Mouse (Mus musculus) limb, embryonic 13.5 days (tissue): ENCODE results near the gene Cdx2. TPM values are rescaled to one million over a fixed set of nuclear protein-coding genes. Genes with fewer than 3 reads are reported as not detected.
A peak's percentile ranks its signal among the peaks of the same experiment; 100 is the strongest.

Experiments
- ATAC-seq: fragments of 200-750 bp; cut with Nextera tagmentation; 2 replicates; pipeline ENCODE4 v1.8.0; 2017; ENCODE audit warnings: low read depth, moderate number of reproducible peaks, moderate TSS enrichment; ENCODE audit not compliant: low FRiP score
- H3K27ac ChIP-seq: fragments of 300-500 bp; sonication (generic); 2 replicates; pipeline ENCODE4 v1.5.1; 2015; ENCODE audit warnings: inconsistent platforms, mild to moderate bottlenecking, moderate library complexity
- H3K27me3 ChIP-seq: fragments of 300-500 bp; sonication (generic); 2 replicates; pipeline ENCODE4 v1.6.1; 2015; ENCODE audit warnings: mild to moderate bottlenecking, inconsistent platforms
- H3K36me3 ChIP-seq: fragments of 300-500 bp; sonication (generic); 2 replicates; pipeline ENCODE4 v1.6.1; 2015; ENCODE audit warnings: inconsistent platforms, mild to moderate bottlenecking, moderate library complexity
- H3K4me1 ChIP-seq: fragments of 300-500 bp; sonication (generic); 2 replicates; pipeline ENCODE4 v1.6.1; 2015; ENCODE audit warnings: inconsistent platforms
- H3K4me2 ChIP-seq: fragments of 300-500 bp; sonication (generic); replicated peaks from 2 replicates; pipeline ENCODE4 v1.6.1; 2015; ENCODE audit warnings: inconsistent platforms, mild to moderate bottlenecking, moderate library complexity
- H3K4me3 ChIP-seq: fragments of 300-500 bp; sonication (generic); 2 replicates; pipeline ENCODE4 v1.5.1; 2015; ENCODE audit warnings: moderate library complexity, mild to moderate bottlenecking, inconsistent platforms
- H3K9ac ChIP-seq: fragments of 300-500 bp; sonication (generic); 2 replicates; pipeline ENCODE4 v1.6.1; 2015; ENCODE audit warnings: mild to moderate bottlenecking, inconsistent platforms
- H3K9me3 ChIP-seq: fragments of 300-500 bp; sonication (generic); 2 replicates; pipeline ENCODE4 v1.6.1; 2016; ENCODE audit warnings: inconsistent platforms
- WGBS: fragments of 180-500 bp; shearing (Covaris S2); methylation state at CpG from one replicate; pipeline ENCODE4 v1.1.7; 2015; 5-methylcytosine and 5-hydroxymethylcytosine counted together
- polyA plus RNA-seq: library from polyadenylated mRNA; unstranded; fragments of >200 nt; fragmentation: Nextera tagmentation; extraction: Ambion mirVana; gene quantifications from 2 replicates; pipeline ENCODE4 v1.2.1, GENCODE M21; 2015

The Cdx2 gene
- polyA plus RNA-seq, 1 experiment from 2014 or later, result 0.06 TPM

DNA sequence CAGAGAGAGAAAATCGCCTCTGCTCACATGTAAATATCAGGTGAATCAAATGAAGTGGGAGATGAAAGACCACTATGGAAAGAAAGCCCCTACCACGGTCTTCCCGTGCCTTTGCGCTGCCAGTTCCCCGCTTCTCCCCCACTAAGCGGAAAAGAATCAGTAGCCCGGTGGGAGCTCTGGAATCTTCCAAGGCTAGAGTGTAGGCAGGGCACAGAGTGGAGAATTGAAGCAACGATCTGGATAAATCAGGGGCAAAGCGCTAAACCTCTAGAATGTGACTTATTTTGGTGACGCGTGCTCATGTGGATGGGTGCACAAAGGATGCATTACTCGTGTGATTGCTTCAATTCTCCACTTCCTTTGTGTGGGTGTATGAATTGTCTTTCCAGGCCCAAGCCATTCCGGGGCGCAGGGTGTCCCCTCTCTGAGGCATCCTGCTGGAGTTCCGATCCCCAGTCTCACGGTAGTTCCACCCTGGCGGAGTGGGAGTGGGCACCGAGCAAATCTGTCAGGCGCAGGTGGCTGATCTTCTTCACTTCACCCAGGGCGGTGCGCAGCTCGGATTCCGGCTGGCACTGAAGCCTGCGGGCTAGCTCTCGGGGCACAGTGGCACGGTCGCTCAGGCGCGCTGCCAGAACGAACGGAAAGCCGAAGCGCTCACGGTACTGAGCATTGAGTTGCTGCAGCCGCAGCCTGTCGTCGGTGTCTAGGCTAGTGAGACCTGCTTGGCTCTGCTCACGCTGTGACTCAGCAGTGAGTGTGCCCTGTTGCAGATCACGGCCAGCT is 7.8 kb upstream of the Cdx2 start:
- H3K4me3 ChIP-seq, result peak overlapping the region; percentile 7; the same call in 1 of the 2 replicates
- peaks cover 7% of the 10 kb centered on the region for H3K4me1 ChIP-seq
- under 1% methylated on average over 39 of the region's 39 CpGs for WGBS
- no peaks in the 10 kb centered on the region for H3K9me3 ChIP-seq
- ATAC-seq, result no peak
- H3K36me3 ChIP-seq, result no peaks in the 10 kb centered on the region
- no peak overlapping the region for H3K9ac ChIP-seq
- H3K27ac ChIP-seq, result no peak overlapping the region
- H3K4me2 ChIP-seq, result no peak overlapping the region
- H3K27me3 ChIP-seq, result peaks cover 98% of the 10 kb centered on the region

- no peak overlapping the region for H3K27ac ChIP-seq
- ATAC-seq, result no peak
- peaks cover 7% of the 10 kb centered on the region for H3K4me1 ChIP-seq
- no peaks in the 10 kb centered on the region for H3K9me3 ChIP-seq
- no peaks in the 10 kb centered on the region for H3K36me3 ChIP-seq
- WGBS, result 1% methylated on average over 27 of the region's 27 CpGs
- H3K4me3 ChIP-seq, result no peak overlapping the region
- no peak overlapping the region for H3K4me2 ChIP-seq
- H3K27me3 ChIP-seq, result peaks cover 99% of the 10 kb centered on the region
- H3K9ac ChIP-seq, result no peak overlapping the region
Measured at GRCm38 (mm10) chr5:147312830-147313685, 6.0 kb upstream of the Cdx2 start.

DNA sequence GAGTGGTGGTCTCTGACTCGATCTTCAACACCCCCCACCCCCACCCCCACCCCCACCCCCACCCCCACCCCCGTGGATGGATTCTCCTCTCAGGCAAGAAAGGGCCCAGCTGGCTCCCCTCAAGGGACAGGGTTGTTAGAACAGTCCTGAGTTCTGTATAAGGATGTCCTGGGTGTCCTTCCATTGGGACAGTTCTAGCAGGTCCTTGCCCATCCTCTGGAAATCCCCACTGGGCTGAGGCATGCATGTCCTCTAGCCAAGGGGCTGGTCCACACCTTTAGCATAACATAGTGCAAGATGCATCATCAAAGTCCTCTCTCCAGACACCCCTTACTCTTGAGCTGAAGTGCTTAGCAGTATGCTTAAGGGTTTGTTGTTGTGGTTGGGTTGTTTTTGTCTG is 2.7 kb upstream of the Cdx2 start:
- ATAC-seq, result no peak
- H3K4me3 ChIP-seq, result no peak overlapping the region
- no peaks in the 10 kb centered on the region for H3K9me3 ChIP-seq
- no peaks in the 10 kb centered on the region for H3K36me3 ChIP-seq
- 0% methylated on average over 1 of the region's 2 CpGs for WGBS
- H3K9ac ChIP-seq, result no peak overlapping the region
- H3K4me2 ChIP-seq, result no peak overlapping the region
- no peak overlapping the region for H3K27ac ChIP-seq
- H3K27me3 ChIP-seq, result peaks cover 99% of the 10 kb centered on the region
- H3K4me1 ChIP-seq, result peaks cover 25% of the 10 kb centered on the region

GRCm38 (mm10) chr5:147308451-147308850 is 1.4 kb upstream of the Cdx2 start:
- peaks cover 99% of the 10 kb centered on the region for H3K27me3 ChIP-seq
- no peaks in the 10 kb centered on the region for H3K36me3 ChIP-seq
- peaks cover 31% of the 10 kb centered on the region for H3K4me1 ChIP-seq
- no peak overlapping the region for H3K4me3 ChIP-seq
- H3K4me2 ChIP-seq, result no peak overlapping the region
- H3K9ac ChIP-seq, result no peak overlapping the region
- ATAC-seq, result no peak
- no peak overlapping the region for H3K27ac ChIP-seq
- H3K9me3 ChIP-seq, result no peaks in the 10 kb centered on the region
- WGBS, result 9% methylated on average over 9 of the region's 9 CpGs

DNA sequence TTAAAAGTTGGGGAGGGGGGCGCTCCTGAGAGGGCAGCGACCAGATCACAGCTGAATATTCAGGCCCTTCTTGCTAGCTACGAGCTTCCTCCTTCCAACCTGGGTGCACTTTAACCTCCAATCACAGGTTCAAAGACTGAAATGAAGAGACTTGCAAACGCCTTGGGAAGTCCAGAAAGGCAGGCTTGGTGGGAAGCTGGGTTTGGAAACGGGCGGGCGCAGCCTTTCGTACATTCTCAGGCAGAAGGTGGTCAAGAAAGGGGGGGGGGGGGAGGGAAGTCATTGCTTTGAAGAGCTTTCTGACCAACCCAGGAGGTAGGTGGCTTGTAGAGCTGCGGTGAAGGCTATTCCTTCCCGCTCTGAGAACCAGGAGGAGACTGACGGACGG is 322 bp upstream of the Cdx2 start:
- no peak overlapping the region for H3K27ac ChIP-seq
- no peak overlapping the region for H3K4me2 ChIP-seq
- H3K4me1 ChIP-seq, result peaks cover 31% of the 10 kb centered on the region
- WGBS, result under 1% methylated on average over 12 of the region's 12 CpGs
- peaks cover 100% of the 10 kb centered on the region for H3K27me3 ChIP-seq
- no peak overlapping the region for H3K9ac ChIP-seq
- H3K9me3 ChIP-seq, result no peaks in the 10 kb centered on the region
- ATAC-seq, result no peak
- H3K36me3 ChIP-seq, result no peaks in the 10 kb centered on the region
- H3K4me3 ChIP-seq, result no peak overlapping the region

GRCm38 (mm10) chr5:147305856-147306637 is 1.0 kb downstream of the Cdx2 start:
- no peak overlapping the region for H3K9ac ChIP-seq
- WGBS, result under 1% methylated on average over 52 of the region's 58 CpGs
- peak overlapping the region; percentile 30 for H3K4me3 ChIP-seq
- no peak for ATAC-seq
- peaks cover 31% of the 10 kb centered on the region for H3K4me1 ChIP-seq
- H3K27ac ChIP-seq, result no peak overlapping the region
- peaks cover 100% of the 10 kb centered on the region for H3K27me3 ChIP-seq
- peak overlapping the region; percentile 52 for H3K4me2 ChIP-seq
- no peaks in the 10 kb centered on the region for H3K9me3 ChIP-seq
- H3K36me3 ChIP-seq, result no peaks in the 10 kb centered on the region

- H3K9me3 ChIP-seq, result no peaks in the 10 kb centered on the region
- no peaks in the 10 kb centered on the region for H3K36me3 ChIP-seq
- ATAC-seq, result no peak
- H3K4me2 ChIP-seq, result peak overlapping the region; percentile 16; the same call in 1 of the 2 replicates
- peak overlapping the region; percentile 11; the same call in 1 of the 2 replicates for H3K4me3 ChIP-seq
- H3K27ac ChIP-seq, result no peak overlapping the region
- 0% methylated on average over 16 of the region's 16 CpGs for WGBS
- H3K9ac ChIP-seq, result no peak overlapping the region
- peaks cover 100% of the 10 kb centered on the region for H3K27me3 ChIP-seq
- peaks cover 31% of the 10 kb centered on the region for H3K4me1 ChIP-seq
Measured at GRCm38 (mm10) chr5:147305166-147305565, 1.9 kb downstream of the Cdx2 start.

DNA sequence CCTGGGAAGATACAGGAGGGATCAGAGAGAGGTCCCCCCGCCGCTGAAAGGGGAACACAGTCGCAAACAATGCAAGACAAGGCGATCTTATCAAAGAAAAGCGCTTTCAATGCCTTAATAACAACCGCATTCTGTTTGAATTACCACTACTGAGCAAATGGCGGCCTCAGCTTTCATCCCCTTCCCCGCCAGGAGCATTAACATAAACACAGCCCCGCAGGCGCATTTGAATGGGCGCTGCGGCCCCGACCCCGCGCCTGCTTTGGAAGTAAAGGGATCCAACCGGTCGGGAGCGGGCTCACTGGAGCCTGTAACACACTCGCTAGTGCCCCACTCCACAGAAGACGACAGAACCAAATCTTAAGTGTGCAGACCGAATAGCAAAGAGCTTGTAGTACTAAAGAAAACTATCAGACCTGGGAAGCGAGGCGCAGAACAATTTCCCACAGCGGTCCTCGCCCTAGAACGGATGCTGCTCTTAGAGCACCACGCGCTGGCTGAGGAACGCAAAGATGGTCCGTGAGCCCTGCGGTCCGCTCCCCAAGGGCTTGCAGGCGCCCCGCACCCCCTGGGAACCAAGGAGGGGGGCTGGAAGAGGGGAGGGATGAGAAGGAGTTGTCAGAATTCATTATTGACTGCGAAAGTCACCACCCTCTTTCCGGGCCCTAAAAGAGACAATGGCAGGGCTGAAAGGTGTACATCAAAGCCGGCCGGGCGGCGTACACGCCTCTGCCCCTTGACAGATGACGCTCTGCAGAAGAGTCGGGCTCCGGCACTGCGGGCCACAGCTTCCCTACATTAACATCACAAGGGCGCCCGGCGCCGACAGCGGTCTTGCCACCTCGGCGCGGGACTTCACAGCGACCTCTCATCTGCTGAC is 2.6 kb downstream of the Cdx2 start:
- peak overlapping the region; percentile 11 for H3K4me3 ChIP-seq

GRCm38 (mm10) chr5:147302746-147303400 is 4.2 kb downstream of the Cdx2 start:
- H3K9me3 ChIP-seq, result no peaks in the 10 kb centered on the region
- H3K27ac ChIP-seq, result no peak overlapping the region
- peaks cover 40% of the 10 kb centered on the region for H3K4me1 ChIP-seq
- no peak overlapping the region for H3K9ac ChIP-seq
- H3K36me3 ChIP-seq, result no peaks in the 10 kb centered on the region
- peaks cover 100% of the 10 kb centered on the region for H3K27me3 ChIP-seq
- WGBS, result 7% methylated on average over 13 of the region's 13 CpGs
- H3K4me2 ChIP-seq, result no peak overlapping the region
- no peak for ATAC-seq
- H3K4me3 ChIP-seq, result no peak overlapping the region

More for the DNA sequence above, 2.6 kb downstream of the Cdx2 start:
- H3K9ac ChIP-seq, result no peak overlapping the region
- H3K9me3 ChIP-seq, result no peaks in the 10 kb centered on the region
- peak overlapping the region; percentile 16; the same call in 1 of the 2 replicates for H3K4me2 ChIP-seq
- peaks cover 100% of the 10 kb centered on the region for H3K27me3 ChIP-seq
- no peak for ATAC-seq
- H3K36me3 ChIP-seq, result no peaks in the 10 kb centered on the region
- no peak overlapping the region for H3K27ac ChIP-seq
- peaks cover 36% of the 10 kb centered on the region for H3K4me1 ChIP-seq
- under 1% methylated on average over 54 of the region's 54 CpGs for WGBS

DNA sequence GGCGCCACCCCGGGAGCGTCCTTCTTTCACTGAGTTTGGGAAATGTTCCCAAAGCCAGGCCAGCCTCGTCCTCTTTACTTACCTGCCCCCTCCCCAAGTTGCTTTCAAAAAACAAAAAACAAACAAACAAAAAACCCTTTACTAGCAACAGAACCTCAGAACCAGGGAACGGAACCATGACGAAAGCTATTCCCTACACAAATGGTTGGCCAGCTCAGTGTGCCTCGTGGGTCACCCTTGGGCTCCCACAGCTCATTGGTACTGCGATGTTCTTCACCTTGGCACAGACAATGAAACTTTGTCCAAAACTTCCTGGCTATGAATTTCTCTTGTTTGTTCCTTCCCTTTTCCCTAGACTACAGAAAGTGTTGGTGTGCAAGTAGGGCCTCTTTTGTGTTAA is 4.9 kb downstream of the Cdx2 start:
- H3K27ac ChIP-seq, result no peak overlapping the region
- H3K4me1 ChIP-seq, result peaks cover 39% of the 10 kb centered on the region

DNA sequence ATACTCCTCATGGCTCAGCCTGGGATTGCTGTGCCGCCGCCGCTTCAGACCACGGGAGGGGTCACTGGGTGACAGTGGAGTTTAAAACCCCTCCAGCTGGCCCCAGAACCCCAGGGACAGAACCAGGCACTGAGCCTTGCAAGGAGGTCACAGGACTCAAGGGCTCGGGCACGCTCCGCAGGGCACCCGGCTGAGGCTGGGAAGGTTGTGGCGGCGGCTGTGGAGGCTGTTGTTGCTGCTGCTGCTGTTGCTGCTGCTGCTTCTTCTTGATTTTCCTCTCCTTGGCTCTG is 5.3 kb downstream of the Cdx2 start:
- no peak overlapping the region for H3K27ac ChIP-seq
- no peaks in the 10 kb centered on the region for H3K36me3 ChIP-seq
- WGBS, result 1% methylated on average over 10 of the region's 10 CpGs
- H3K27me3 ChIP-seq, result peaks cover 100% of the 10 kb centered on the region
- H3K4me1 ChIP-seq, result peaks cover 35% of the 10 kb centered on the region
- H3K9me3 ChIP-seq, result no peaks in the 10 kb centered on the region
- no peak overlapping the region for H3K4me2 ChIP-seq
- H3K4me3 ChIP-seq, result no peak overlapping the region
- ATAC-seq, result no peak
- no peak overlapping the region for H3K9ac ChIP-seq

More for the DNA sequence above, 4.9 kb downstream of the Cdx2 start:
- Histone ChIP-seq H3K27me3 (peaks cover 100% of the 10 kb centered on the region), H3K9ac (no peak overlapping the region), H3K36me3 (no peaks in the 10 kb centered on the region), H3K4me2 (no peak overlapping the region), H3K9me3 (no peaks in the 10 kb centered on the region), H3K4me3 (no peak overlapping the region)
- no peak for ATAC-seq
- WGBS, result 20% methylated on average over 8 of the region's 8 CpGs
